Mouse (Mus musculus): ENCODE data around the gene Gm10134.
"Not testable (repeated sequence)": the region's sequence is repeated elsewhere in the genome, so short reads cannot be mapped to it uniquely, and the experiment has no call there.

Gene Gm10134

GRCm38 (mm10) chr2:28505795-28506194, at the start of gene Gm10134:
Gene Gm10134, plus strand, starts transcription at chr2:28506095.
- DNase-seq (ENCODE audit: low read depth, low spot score), result no peak

- no peak for DNase-seq (ENCODE audit: low read depth, low spot score)
Observed at GRCm38 (mm10) chr2:28456616-28457015, 49.3 kb upstream of the Gm10134 start.

- DNase-seq (ENCODE audit: low read depth, low spot score), result peak; percentile 26
Observed at GRCm38 (mm10) chr2:28463919-28464318, 42.0 kb upstream of the Gm10134 start.

GRCm38 (mm10) chr2:28464919-28465318, 41.0 kb upstream of the Gm10134 start:
- no peak for DNase-seq (ENCODE audit: low read depth, low spot score)

GRCm38 (mm10) chr2:28465836-28466518, 39.9 kb upstream of the Gm10134 start, which contains the start of gene 1700007K13Rik:
Gene 1700007K13Rik, minus strand, starts transcription at chr2:28466332.
- DNase-seq (ENCODE audit: low read depth, low spot score), result peak; percentile 51

- DNase-seq (ENCODE audit: low read depth, low spot score), result peak; percentile 82
Observed at GRCm38 (mm10) chr2:28467860-28468485, 37.9 kb upstream of the Gm10134 start, which contains the start of gene Mrps2. Gene Mrps2, plus strand, starts transcription at chr2:28468066.

- no peak for DNase-seq (ENCODE audit: low read depth, low spot score)
Observed at GRCm38 (mm10) chr2:28468486-28469225, 37.2 kb upstream of the Gm10134 start.

GRCm38 (mm10) chr2:28469461-28469860, 36.4 kb upstream of the Gm10134 start:
- no peak for DNase-seq (ENCODE audit: low read depth, low spot score)

- DNase-seq (ENCODE audit: low read depth, low spot score), result no peak
Observed at GRCm38 (mm10) chr2:28470591-28470990, 35.3 kb upstream of the Gm10134 start.

GRCm38 (mm10) chr2:28472011-28472410, 33.9 kb upstream of the Gm10134 start:
- not testable (repeated sequence) for DNase-seq (ENCODE audit: low read depth, low spot score)

GRCm38 (mm10) chr2:28477993-28478392, 27.9 kb upstream of the Gm10134 start:
- DNase-seq (ENCODE audit: low read depth, low spot score), result not testable (repeated sequence)

- no peak for DNase-seq (ENCODE audit: low read depth, low spot score)
Observed at GRCm38 (mm10) chr2:28479208-28480204, 26.4 kb upstream of the Gm10134 start.

GRCm38 (mm10) chr2:28483861-28484260, 22.0 kb upstream of the Gm10134 start:
- no peak for DNase-seq (ENCODE audit: low read depth, low spot score)

- DNase-seq (ENCODE audit: low read depth, low spot score), result no peak
Observed at GRCm38 (mm10) chr2:28494521-28494920, 11.4 kb upstream of the Gm10134 start.

- DNase-seq (ENCODE audit: low read depth, low spot score), result no peak
Observed at GRCm38 (mm10) chr2:28495207-28495756, 10.6 kb upstream of the Gm10134 start.

- DNase-seq (ENCODE audit: low read depth, low spot score), result no peak
Observed at GRCm38 (mm10) chr2:28495801-28496595, 9.9 kb upstream of the Gm10134 start.

GRCm38 (mm10) chr2:28496671-28497070, 9.2 kb upstream of the Gm10134 start, which contains the start of gene Gbgt1:
Gene Gbgt1, plus strand, starts transcription at chr2:28496891.
- no peak for DNase-seq (ENCODE audit: low read depth, low spot score)

- no peak for DNase-seq (ENCODE audit: low read depth, low spot score)
Observed at GRCm38 (mm10) chr2:28497561-28497960, 8.3 kb upstream of the Gm10134 start.

- no peak for DNase-seq (ENCODE audit: low read depth, low spot score)
Observed at GRCm38 (mm10) chr2:28498431-28498830, 7.5 kb upstream of the Gm10134 start.

GRCm38 (mm10) chr2:28502987-28503386, 2.9 kb upstream of the Gm10134 start:
- DNase-seq (ENCODE audit: low read depth, low spot score), result no peak

All from embryo, embryonic 11.5 days (tissue).